8 mouse cellular contexts compared by ENCODE assay signal in the genomic region with DNA sequence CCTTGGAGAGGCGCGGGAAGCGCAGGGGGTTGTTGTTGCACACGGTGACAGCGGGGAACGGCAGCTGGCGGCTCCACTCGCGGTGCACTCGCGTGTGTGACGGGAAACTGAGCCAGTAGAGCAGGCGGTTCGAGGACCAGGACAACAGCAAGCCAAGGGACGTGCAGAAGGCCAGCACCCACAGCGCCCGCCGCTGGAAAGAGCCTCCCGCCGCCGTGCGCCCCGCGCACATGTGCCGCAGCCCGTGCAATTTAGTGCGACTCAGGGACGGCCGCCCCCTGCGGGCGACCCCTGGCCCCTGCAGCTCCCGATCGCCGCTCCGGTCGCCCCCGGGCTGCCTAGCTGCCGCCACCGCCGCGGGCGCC.
DNase-seq lines count a peak whose midpoint lies in the region; ATAC-seq and TF ChIP-seq lines count a peak whose summit lies in the region.

No protein-coding gene starts in this region.

- peak overlapping the region; percentile 58 for H3K9ac ChIP-seq in embryonic facial prominence, embryonic 14.5 days (ENCODE audit: low read depth, low read length)
- peak overlapping the region; percentile 70 for H3K9ac ChIP-seq in midbrain, embryonic 14.5 days (replicated peaks; ENCODE audit: low read length)

- peak; percentile 56 for TF ChIP-seq CTCF in left cerebral cortex, adult 2 months (IDR thresholded peaks at IDR 0.05)
- no peak for TF ChIP-seq CTCF in thymus, adult 2 months (IDR thresholded peaks at IDR 0.05; ENCODE audit: borderline replicate concordance, control insufficient read depth, extremely low read depth, insufficient read depth, low read length, poor library complexity)

- peak; percentile 5 to 10 for DNase-seq in heart, adult 18-20 months
- DNase-seq in heart, adult 8-10 months (ENCODE audit: low spot score), result no peak
- DNase-seq in adrenal gland, adult 2 months, result peak; percentile 40
- peak; percentile 5 for DNase-seq in embryonic facial prominence, embryonic 14.5 days (ENCODE audit: low spot score)
- peak; percentile 3 to 4 for DNase-seq in heart, postnatal 36 days
- DNase-seq in left cerebral cortex, adult 2 months (ENCODE audit: extremely low spot score in 1 of 2, low spot score in 2 of 2), result peak; percentile 65 to 74
- peak; percentile 79 for DNase-seq in midbrain, embryonic 14.5 days
- DNase-seq in thymus, adult 2 months, result no peak

- H3K36me3 ChIP-seq in embryonic facial prominence, embryonic 14.5 days (ENCODE audit: control insufficient read depth, insufficient read depth, low read length), result no peaks in the 10 kb centered on the region
- no peaks in the 10 kb centered on the region for H3K36me3 ChIP-seq in midbrain, embryonic 14.5 days (ENCODE audit: control insufficient read depth, insufficient read depth, low read length)
- no peaks in the 10 kb centered on the region for H3K36me3 ChIP-seq in thymus, adult 2 months (ENCODE audit: control insufficient read depth, insufficient read depth, low read length)

- peaks cover 73% of the 10 kb centered on the region for H3K27me3 ChIP-seq in embryonic facial prominence, embryonic 14.5 days (replicated peaks; ENCODE audit: control insufficient read depth, insufficient read depth, low read length)
- peaks cover 11% of the 10 kb centered on the region; the same call in 1 of the 2 replicates for H3K27me3 ChIP-seq in midbrain, embryonic 14.5 days (ENCODE audit: control insufficient read depth, insufficient read depth, low read length)
- no peaks in the 10 kb centered on the region; the same call in 1 of the 2 replicates for H3K27me3 ChIP-seq in thymus, adult 2 months (ENCODE audit: control insufficient read depth, insufficient read depth, low read length)

- intact Hi-C loops in heart, postnatal 36 days (cut with DNase I), result no loop called here
- intact Hi-C loops in left cerebral cortex, adult 2 months (cut with DNase I), result loop anchor here (2.0 to 5.0 kb wide), 10 partner anchors 17 to 340 kb away; no protein-coding TSS in a partner anchor

- no peaks in the 10 kb centered on the region for H3K9me3 ChIP-seq in embryonic facial prominence, embryonic 14.5 days (ENCODE audit: control insufficient read depth, low read length)
- no peaks in the 10 kb centered on the region for H3K9me3 ChIP-seq in midbrain, embryonic 14.5 days (ENCODE audit: control insufficient read depth, low read length)

- no peak overlapping the region for H3K27ac ChIP-seq in embryonic facial prominence, embryonic 14.5 days (replicated peaks; ENCODE audit: low read depth, low read length)
- H3K27ac ChIP-seq in left cerebral cortex, adult 2 months, result peak overlapping the region; percentile 91
- H3K27ac ChIP-seq in midbrain, embryonic 14.5 days (replicated peaks; ENCODE audit: low read depth, low read length), result peak overlapping the region; percentile 78
- no peak overlapping the region for H3K27ac ChIP-seq in thymus, adult 2 months (ENCODE audit: control insufficient read depth, insufficient read depth, low read length)

- WGBS in embryonic facial prominence, embryonic 14.5 days, result 0% methylated on average over 9 of the region's 42 CpGs
- under 1% methylated on average over 41 of the region's 42 CpGs for whole genome bisulfite sequencing in midbrain, embryonic 14.5 days
- WGBS in thymus, adult 2 months, result 12% methylated on average over 42 of the region's 42 CpGs

- peak; percentile 48; the same call in 1 of the 2 replicates for ATAC-seq in embryonic facial prominence, embryonic 14.5 days (ENCODE audit: low read depth)
- ATAC-seq in midbrain, embryonic 14.5 days (ENCODE audit: low FRiP score, low TSS enrichment), result peak; percentile 64; the same call in 1 of the 2 replicates

- peak overlapping the region; percentile 51 for H3K4me3 ChIP-seq in embryonic facial prominence, embryonic 14.5 days (ENCODE audit: low read depth, low read length)
- peak overlapping the region; percentile 67 for H3K4me3 ChIP-seq in left cerebral cortex, adult 2 months
- H3K4me3 ChIP-seq in midbrain, embryonic 14.5 days (replicated peaks; ENCODE audit: low read depth, low read length), result peak overlapping the region; percentile 64
- no peak overlapping the region for H3K4me3 ChIP-seq in thymus, adult 2 months (ENCODE audit: control insufficient read depth, insufficient read depth, low read length)

- H3K4me1 ChIP-seq in embryonic facial prominence, embryonic 14.5 days (ENCODE audit: control insufficient read depth, insufficient read depth, low read length), result peaks cover 15% of the 10 kb centered on the region; the same call in 1 of the 2 replicates
- peaks cover 9% of the 10 kb centered on the region for H3K4me1 ChIP-seq in midbrain, embryonic 14.5 days (ENCODE audit: control insufficient read depth, insufficient read depth, low read length)
- no peaks in the 10 kb centered on the region for H3K4me1 ChIP-seq in thymus, adult 2 months (replicated peaks; ENCODE audit: control insufficient read depth, insufficient read depth, low read length)

- TF ChIP-seq POLR2A in thymus, adult 2 months (IDR thresholded peaks at IDR 0.05; ENCODE audit: control insufficient read depth, extremely low read depth, insufficient read depth, low read length, poor library complexity), result no peak

- H3K4me2 ChIP-seq in embryonic facial prominence, embryonic 14.5 days (ENCODE audit: low read depth, low read length), result peak overlapping the region; percentile 95
- peak overlapping the region; percentile 98 for H3K4me2 ChIP-seq in midbrain, embryonic 14.5 days (ENCODE audit: low read length)

Comparison
In these comparisons a context has a peak if more than half of its experiments do, and no peak if none do; other contexts are left out.
1. DNase-seq: peak in heart, adult 18-20 months (2 of 2), adrenal gland, adult 2 months (single experiment), embryonic facial prominence, embryonic 14.5 days (single experiment), heart, postnatal 36 days (2 of 2), left cerebral cortex, adult 2 months (2 of 2) and midbrain, embryonic 14.5 days (single experiment); none in heart, adult 8-10 months (single experiment) and thymus, adult 2 months (single experiment).
2. H3K27ac ChIP-seq: peak in left cerebral cortex, adult 2 months (single experiment) and midbrain, embryonic 14.5 days (single experiment); none in embryonic facial prominence, embryonic 14.5 days (single experiment) and thymus, adult 2 months (single experiment).